Mouse (Mus musculus) E14TG2a.4 (cell line): Measurements from ENCODE around the gene March8.

Source experiments
- CTCF ChIP-seq: conservative IDR thresholded peaks from 2 replicates; pipeline ENCODE4 v1.5.1; 2014; ENCODE audit warnings: low read length
- NANOG ChIP-seq: IDR thresholded peaks from 2 replicates; pipeline ENCODE4 v1.6.1; 2014; ENCODE audit warnings: borderline replicate concordance, low read length, mixed read lengths
- POU5F1 ChIP-seq: IDR thresholded peaks from 2 replicates; pipeline ENCODE4 v1.6.1; 2014; ENCODE audit warnings: low read length, borderline replicate concordance

DNA sequence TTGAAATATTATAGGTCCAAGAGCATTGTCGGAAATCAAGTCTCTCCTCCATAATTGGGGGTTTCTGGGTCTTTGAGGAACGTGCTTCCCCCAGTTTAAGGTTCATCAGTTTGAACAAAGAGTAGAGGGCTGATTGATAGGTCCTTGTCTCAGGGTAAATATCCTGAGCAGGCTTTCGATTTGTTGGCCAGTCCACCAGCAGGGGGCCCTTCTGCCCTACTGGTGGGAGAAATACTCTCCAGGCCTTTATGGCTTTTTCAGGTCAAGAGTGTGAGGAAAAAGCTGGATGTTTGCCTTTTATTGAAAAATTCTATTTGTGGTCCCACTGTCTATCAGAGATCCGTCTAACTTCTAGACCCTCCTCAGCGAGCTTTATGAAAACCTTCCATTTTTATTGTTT, 90.5 kb downstream of the March8 start:
- TF ChIP-seq CTCF (no peak), NANOG (no peak), POU5F1 (no peak)
